8 mouse cellular contexts compared by ENCODE assay signal in the genomic region with DNA sequence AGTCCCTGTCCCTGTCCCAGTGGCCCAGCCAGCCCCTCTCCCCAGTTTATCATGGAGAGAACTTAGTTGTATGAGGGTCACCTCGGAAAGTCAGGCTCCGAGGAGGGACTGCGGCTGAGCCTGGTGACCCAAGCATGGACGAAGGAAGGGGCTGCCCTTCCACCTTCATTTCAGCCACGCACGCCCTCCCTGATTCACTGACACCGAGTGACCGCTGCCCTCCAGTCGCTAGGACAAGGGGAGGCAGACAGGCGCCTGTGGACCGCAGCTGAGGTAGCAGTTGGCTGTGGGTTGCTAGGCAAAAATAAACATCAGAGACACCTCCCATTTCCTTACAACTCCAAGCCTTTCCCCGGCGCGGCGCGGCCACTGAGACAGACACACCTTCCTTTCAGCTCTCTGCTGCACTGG. TPM values are rescaled to one million over a fixed set of nuclear protein-coding genes. Genes with fewer than 3 reads are reported as not detected.
A peak's percentile ranks its signal among the peaks of the same experiment; 100 is the strongest.
DNase-seq lines count a peak whose midpoint lies in the region; ATAC-seq and TF ChIP-seq lines count a peak whose summit lies in the region.

No protein-coding gene starts in this region.

- peak overlapping the region; percentile 100 for H3K9ac ChIP-seq in heart, embryonic 14.5 days (ENCODE audit: low read length)
- peak overlapping the region; percentile 43 for H3K9ac ChIP-seq in liver, embryonic 14.5 days (replicated peaks)
- peak overlapping the region; percentile 98 for H3K9ac ChIP-seq in neural tube, embryonic 12.5 days

- H3K79me2 ChIP-seq in C2C12 (ENCODE audit: control insufficient read depth, insufficient read depth) = peaks cover 40% of the 10 kb centered on the region

- TF ChIP-seq EP300 in liver, embryonic 14.5 days (IDR thresholded peaks at IDR 0.05; ENCODE audit: low read depth) = no peak

- TF ChIP-seq POLR2A in testis, adult 2 months (IDR thresholded peaks at IDR 0.05; ENCODE audit: control insufficient read depth, low read depth, low read length) = peak; percentile 14; the same call in 1 of the 2 replicates

- H3K79me3 ChIP-seq in C2C12 (ENCODE audit: low read depth) = peaks cover 33% of the 10 kb centered on the region

- peaks cover 16% of the 10 kb centered on the region for H3K36me3 ChIP-seq in C2C12 (ENCODE audit: control insufficient read depth, insufficient read depth)
- H3K36me3 ChIP-seq in heart, embryonic 14.5 days (ENCODE audit: control insufficient read depth, insufficient read depth, low read length) = peaks cover 10% of the 10 kb centered on the region
- H3K36me3 ChIP-seq in liver, embryonic 14.5 days (replicated peaks; ENCODE audit: control insufficient read depth, insufficient read depth, low read depth) = no peaks in the 10 kb centered on the region
- peaks cover 6% of the 10 kb centered on the region; the same call in 1 of the 2 replicates for H3K36me3 ChIP-seq in neural tube, embryonic 12.5 days
- H3K36me3 ChIP-seq in testis, adult 2 months (ENCODE audit: control insufficient read depth, insufficient read depth, low read length) = no peaks in the 10 kb centered on the region

- DNase-seq in adrenal gland, postnatal 36 days = peak; percentile 73 to 80
- peak; percentile 61 for DNase-seq in fibroblast of lung, adult 2 months (ENCODE audit: low read depth)
- DNase-seq in kidney, postnatal 14 days = peak; percentile 85
- peak in 1 of 3 experiments; percentile 51 for DNase-seq in liver, embryonic 14.5 days (ENCODE audit: low read depth in 3 of 3, low spot score in 3 of 3)

- peaks cover 13 to 33% of the 10 kb centered on the region in 2 experiments for H3K4me1 ChIP-seq in heart, embryonic 14.5 days (ENCODE audit: control insufficient read depth in 2 of 2, insufficient read depth in 2 of 2, low read length in 2 of 2)
- peaks cover 0 to 8% of the 10 kb centered on the region in 2 experiments; a peak in 1 of 4 replicates for H3K4me1 ChIP-seq in liver, embryonic 14.5 days (replicated peaks; ENCODE audit: control insufficient read depth in 2 of 2, insufficient read depth in 2 of 2, low read length in 1 of 2)
- peaks cover 28% of the 10 kb centered on the region for H3K4me1 ChIP-seq in neural tube, embryonic 12.5 days
- H3K4me1 ChIP-seq in testis, adult 2 months (ENCODE audit: control insufficient read depth, insufficient read depth, low read length) = peaks cover 7% of the 10 kb centered on the region

- peak overlapping the region; percentile 86 for H3ac ChIP-seq in C2C12 (ENCODE audit: control insufficient read depth, insufficient read length, low read depth)

- TF ChIP-seq CTCF in C2C12 (IDR thresholded peaks at IDR 0.05; ENCODE audit: control insufficient read depth, insufficient read depth, insufficient read length) = no peak
- no peak for TF ChIP-seq CTCF in liver, embryonic 14.5 days (IDR thresholded peaks at IDR 0.05; ENCODE audit: low read depth)
- TF ChIP-seq CTCF in testis, adult 2 months (IDR thresholded peaks at IDR 0.05; ENCODE audit: control insufficient read depth, insufficient read depth, insufficient replicate concordance, low read depth, low read length) = no peak

- H3K9me3 ChIP-seq in heart, embryonic 14.5 days (ENCODE audit: control insufficient read depth, low read length) = no peaks in the 10 kb centered on the region
- no peaks in the 10 kb centered on the region for H3K9me3 ChIP-seq in liver, embryonic 14.5 days (ENCODE audit: control insufficient read depth, low read length)
- no peaks in the 10 kb centered on the region for H3K9me3 ChIP-seq in neural tube, embryonic 12.5 days

- H3K4me2 ChIP-seq in heart, embryonic 14.5 days (ENCODE audit: low read length) = peak overlapping the region; percentile 97
- peak overlapping the region; percentile 81 for H3K4me2 ChIP-seq in liver, embryonic 14.5 days (ENCODE audit: low read depth)
- H3K4me2 ChIP-seq in neural tube, embryonic 12.5 days (replicated peaks) = peak overlapping the region; percentile 94

- 0% methylated on average over 16 of the region's 16 CpGs for WGBS in heart, embryonic 14.5 days
- under 1% methylated on average over 16 of the region's 16 CpGs for WGBS in liver, embryonic 14.5 days (ENCODE audit: insufficient replicate concordance)
- WGBS in neural tube, embryonic 12.5 days = under 1% methylated on average over 16 of the region's 16 CpGs

- H3K27me3 ChIP-seq in C2C12 (ENCODE audit: control insufficient read depth, insufficient read depth, insufficient read length) = no peaks in the 10 kb centered on the region
- no peaks in the 10 kb centered on the region for H3K27me3 ChIP-seq in heart, embryonic 14.5 days (ENCODE audit: control insufficient read depth, insufficient read depth, low read length)
- peaks cover 3% of the 10 kb centered on the region; the same call in 1 of the 2 replicates for H3K27me3 ChIP-seq in liver, embryonic 14.5 days (ENCODE audit: control insufficient read depth, insufficient read depth, low read length)
- no peaks in the 10 kb centered on the region for H3K27me3 ChIP-seq in neural tube, embryonic 12.5 days (replicated peaks)
- no peaks in the 10 kb centered on the region for H3K27me3 ChIP-seq in testis, adult 2 months (ENCODE audit: control insufficient read depth, insufficient read depth, low read length)

- H3K27ac ChIP-seq in heart, embryonic 14.5 days (replicated peaks in 1 of 2; ENCODE audit: control insufficient read depth in 1 of 2, insufficient read depth in 1 of 2, low read depth in 2 of 2, low read length in 2 of 2) = peak overlapping the region; percentile 90 to 99
- H3K27ac ChIP-seq in liver, embryonic 14.5 days = no peak overlapping the region
- H3K27ac ChIP-seq in neural tube, embryonic 12.5 days = peak overlapping the region; percentile 95
- H3K27ac ChIP-seq in testis, adult 2 months (ENCODE audit: control insufficient read depth, insufficient read depth, low read depth, low read length) = no peak overlapping the region

- peak overlapping the region; percentile 72 for H3K4me3 ChIP-seq in C2C12 (ENCODE audit: insufficient read depth, poor library complexity, severe bottlenecking)
- H3K4me3 ChIP-seq in heart, embryonic 14.5 days (ENCODE audit: control insufficient read depth in 1 of 2, insufficient read depth in 1 of 2, low read depth in 1 of 2, low read length in 2 of 2) = peak overlapping the region; percentile 72 to 92
- peak overlapping the region; percentile 47 to 76 for H3K4me3 ChIP-seq in liver, embryonic 14.5 days (ENCODE audit: insufficient read depth in 1 of 2, low read depth in 2 of 2, low read length in 2 of 2)
- H3K4me3 ChIP-seq in neural tube, embryonic 12.5 days = peak overlapping the region; percentile 97
- peak overlapping the region; percentile 54 for H3K4me3 ChIP-seq in testis, adult 2 months (ENCODE audit: control insufficient read depth, low read depth, low read length)

- ATAC-seq in heart, embryonic 14.5 days (ENCODE audit: insufficient number of reproducible peaks, insufficient read depth, low FRiP score, low read depth) = peak; percentile 62
- peak; percentile 53 for ATAC-seq in liver, embryonic 14.5 days (ENCODE audit: insufficient read depth)
- peak; percentile 39 for ATAC-seq in neural tube, embryonic 12.5 days (ENCODE audit: low FRiP score, low read depth)

TF ChIP-seq in C2C12, 6 proteins besides CTCF, POLR2A, EP300 and RAD21:
- no peak for TF ChIP-seq MAX (IDR thresholded peaks at IDR 0.05)
- TF ChIP-seq CEBPB (IDR thresholded peaks at IDR 0.05; ENCODE audit: low read depth) = no peak
- no peak for TF ChIP-seq USF1 (IDR thresholded peaks at IDR 0.05; ENCODE audit: low read depth)
- no peak for TF ChIP-seq FOSL1 (IDR thresholded peaks at IDR 0.05; ENCODE audit: insufficient read depth, low read length, poor library complexity, severe bottlenecking)
- TF ChIP-seq MYOD1 (IDR thresholded peaks at IDR 0.05; ENCODE audit: control insufficient read depth, insufficient read length, low read depth) = no peak
- TF ChIP-seq MYOG (IDR thresholded peaks at IDR 0.05; ENCODE audit: control insufficient read depth, extremely low read depth, insufficient read length) = no peak

RNA-seq across cellular contexts. Expression of gene Dyrk2, which starts 0.4 kb away (rescaled TPM):
- polyA plus RNA-seq in C2C12 (2012; fragmentation: generic; extraction: Trizol) = 11.2 TPM
- 10 to 100 TPM; 27.4 to 47.7 TPM for total RNA-seq in adrenal gland, postnatal 36 days (2021)
- 15.3 and 16.0 TPM in 2 replicates for polyA plus RNA-seq in heart, embryonic 14.5 days (2014; fragmentation: Nextera tagmentation; extraction: Ambion mirVana)
- 2.5 and 3.0 TPM in 2 replicates for polyA plus RNA-seq in liver, embryonic 14.5 days (2012; rRNA removed)
- polyA plus RNA-seq in liver, embryonic 14.5 days (2014; fragmentation: Nextera tagmentation; extraction: Ambion mirVana) = 1.8 and 2.7 TPM in 2 replicates
- polyA plus RNA-seq in neural tube, embryonic 12.5 days (2016; fragmentation: Nextera tagmentation; extraction: Ambion mirVana) = 12.8 and 14.0 TPM in 2 replicates
- polyA plus RNA-seq in testis, adult 2 months (2012; rRNA removed) = 18.8 and 21.6 TPM in 2 replicates

Comparison
In these comparisons a context has a peak if more than half of its experiments do, and no peak if none do; other contexts are left out.
1. H3K27ac ChIP-seq: peak in heart, embryonic 14.5 days (2 of 2) and neural tube, embryonic 12.5 days (single experiment); none in liver, embryonic 14.5 days (single experiment) and testis, adult 2 months (single experiment).
2. H3K9ac ChIP-seq: peak in every context shown above with its lines; median percentile 100 in heart, embryonic 14.5 days; 98 in neural tube, embryonic 12.5 days; 43 in liver, embryonic 14.5 days.
3. Peak in every context shown above with its lines, with median percentiles within 50 percentile points of each other: H3K4me3 ChIP-seq, ATAC-seq and H3K4me2 ChIP-seq.